In genomic region chr6:101362268-101362667, GRCm38 (mm10) we compare ENCODE assay signal across 26 mouse cellular contexts. TPM values are rescaled to one million over a fixed set of nuclear protein-coding genes. Genes with fewer than 3 reads are reported as not detected.
DNase-seq lines count a peak whose midpoint lies in the region; ATAC-seq and TF ChIP-seq lines count a peak whose summit lies in the region.
"Had no signal": no experiment of that assay in that cellular context is flagged by ENCODE, and none has a peak within 500 bp of the region (broad histone marks: within the 10 kb centered on the region; RNA-seq: fewer than 3 reads in every experiment).

No protein-coding gene starts in this region.

- no peak for TF ChIP-seq POLR2A in limb, embryonic 14.5 days (IDR thresholded peaks at IDR 0.05; ENCODE audit: borderline replicate concordance, extremely low read depth, insufficient read depth, insufficient read length)
- TF ChIP-seq POLR2A in embryonic fibroblast, embryonic 13.5 days (IDR thresholded peaks at IDR 0.05; ENCODE audit: low read depth, low read length) = no peak; the same call in 1 of the 2 replicates

- no peaks in the 10 kb centered on the region for H3K27me3 ChIP-seq in heart, embryonic 11.5 days (ENCODE audit: control insufficient read depth, insufficient read depth, low read length)
- no peaks in the 10 kb centered on the region for H3K27me3 ChIP-seq in limb, embryonic 14.5 days (ENCODE audit: control insufficient read depth, insufficient read depth, low read length)
- no peaks in the 10 kb centered on the region for H3K27me3 ChIP-seq in limb, embryonic 10.5 days (ENCODE audit: low read depth, poor library complexity, severe bottlenecking)
- H3K27me3 ChIP-seq: CH12.LX; embryonic facial prominence, embryonic 13.5 days; forebrain, embryonic 15.5 days; hindbrain, embryonic 15.5 days; neural tube, embryonic 15.5 days; stomach, embryonic 15.5 days had no signal

- ATAC-seq in heart, embryonic 11.5 days (replicated peaks; ENCODE audit: insufficient number of reproducible peaks, low FRiP score, low TSS enrichment) = no peak
- ATAC-seq in limb, embryonic 14.5 days (ENCODE audit: low FRiP score, low read depth) = 0 out of 2 replicates have a peak, but pooled peaks have one; percentile 9
- ATAC-seq: activated CD4-positive, CD25-positive, alpha-beta regulatory T cell, adult 4 months; forebrain, embryonic 15.5 days had no signal

- 48% methylated on average over 4 of the region's 4 CpGs for WGBS in heart, embryonic 11.5 days (ENCODE audit: insufficient replicate concordance)
- 62% methylated on average over 4 of the region's 4 CpGs for WGBS in limb, embryonic 14.5 days
- WGBS in limb, embryonic 10.5 days = 53% methylated on average over 4 of the region's 4 CpGs

- no peaks in the 10 kb centered on the region for H3K9me3 ChIP-seq in heart, embryonic 11.5 days (replicated peaks; ENCODE audit: control insufficient read depth, low read length)
- no peaks in the 10 kb centered on the region for H3K9me3 ChIP-seq in limb, embryonic 14.5 days (ENCODE audit: control insufficient read depth, low read length)
- H3K9me3 ChIP-seq in limb, embryonic 10.5 days (replicated peaks) = no peaks in the 10 kb centered on the region
- H3K9me3 ChIP-seq: embryonic facial prominence, embryonic 13.5 days; forebrain, embryonic 15.5 days; hindbrain, embryonic 15.5 days; neural tube, embryonic 15.5 days; stomach, embryonic 15.5 days had no signal

- intact Hi-C loops in heart, postnatal 36 days (cut with DNase I) = no loop called here

- H3K4me3 ChIP-seq in heart, embryonic 11.5 days (ENCODE audit: low read depth, low read length) = no peak overlapping the region
- H3K4me3 ChIP-seq in limb, embryonic 14.5 days (replicated peaks; ENCODE audit: low read length) = no peak overlapping the region
- no peak overlapping the region for H3K4me3 ChIP-seq in limb, embryonic 10.5 days
- H3K4me3 ChIP-seq in embryonic fibroblast, embryonic 13.5 days (ENCODE audit: insufficient read depth, low read length) = no peak overlapping the region
- H3K4me3 ChIP-seq: embryonic facial prominence, embryonic 13.5 days; forebrain, embryonic 15.5 days; hindbrain, embryonic 15.5 days; neural tube, embryonic 15.5 days; stomach, embryonic 15.5 days had no signal

- DNase-seq in heart, postnatal 36 days = no peak
- DNase-seq in limb, embryonic 14.5 days (ENCODE audit: low spot score) = no peak
- no peak for DNase-seq in limb, embryonic 10.5 days (ENCODE audit: low spot score)
- DNase-seq in 3T3-L1 (ENCODE audit: low read depth, low spot score) = peak; percentile 79
- DNase-seq in cerebellum, postnatal 36 days = no peak
- DNase-seq: adrenal gland, adult 8-10 months; B cell, adult 2 months; cerebellum, adult 18-20 months; cerebellum, postnatal 25 days; embryo, embryonic 11 days; kidney, adult 2 months; layer of hippocampus, adult 9-11 months; right cerebral cortex, adult 18-20 months; thymus, postnatal 25 days had no signal

- peaks cover 58% of the 10 kb centered on the region for H3K4me1 ChIP-seq in heart, embryonic 11.5 days (ENCODE audit: control insufficient read depth, insufficient read depth, low read length)
- peaks cover 26% of the 10 kb centered on the region for H3K4me1 ChIP-seq in limb, embryonic 14.5 days (ENCODE audit: control insufficient read depth, insufficient read depth, low read length)
- peaks cover 43% of the 10 kb centered on the region for H3K4me1 ChIP-seq in limb, embryonic 10.5 days
- peaks cover 25% of the 10 kb centered on the region for H3K4me1 ChIP-seq in embryonic fibroblast, embryonic 13.5 days (ENCODE audit: control insufficient read depth, insufficient read depth, low read length)

- H3K27ac ChIP-seq in heart, embryonic 11.5 days (ENCODE audit: low read depth, low read length) = peak overlapping the region; percentile 57; the same call in 1 of the 2 replicates
- H3K27ac ChIP-seq in limb, embryonic 14.5 days (replicated peaks; ENCODE audit: low read depth, low read length) = no peak overlapping the region
- H3K27ac ChIP-seq in limb, embryonic 10.5 days = no peak overlapping the region
- H3K27ac ChIP-seq in embryonic fibroblast, embryonic 13.5 days (ENCODE audit: insufficient read depth, low read length) = peak overlapping the region; percentile 94
- H3K27ac ChIP-seq: forebrain, embryonic 15.5 days; hindbrain, embryonic 15.5 days; kidney, postnatal 0 days; neural tube, embryonic 15.5 days had no signal

- TF ChIP-seq CTCF in embryonic fibroblast, embryonic 13.5 days (IDR thresholded peaks at IDR 0.05; ENCODE audit: borderline replicate concordance, insufficient read depth, low read length) = no peak

- no peaks in the 10 kb centered on the region for H3K36me3 ChIP-seq in heart, embryonic 11.5 days (ENCODE audit: control insufficient read depth, insufficient read depth, low read length)
- H3K36me3 ChIP-seq in limb, embryonic 14.5 days (ENCODE audit: control insufficient read depth, insufficient read depth, low read length) = peaks cover 10% of the 10 kb centered on the region; the same call in 1 of the 2 replicates
- peaks cover 18% of the 10 kb centered on the region for H3K36me3 ChIP-seq in limb, embryonic 10.5 days
- H3K36me3 ChIP-seq: forebrain, embryonic 15.5 days; G1E; hindbrain, embryonic 15.5 days; neural tube, embryonic 15.5 days had no signal

- H3K9ac ChIP-seq in heart, embryonic 11.5 days (ENCODE audit: low read depth, low read length) = no peak overlapping the region
- H3K9ac ChIP-seq in limb, embryonic 14.5 days (ENCODE audit: low read depth, low read length, severe bottlenecking) = no peak overlapping the region
- H3K9ac ChIP-seq: embryonic facial prominence, embryonic 13.5 days; forebrain, embryonic 15.5 days; hindbrain, embryonic 15.5 days; neural tube, embryonic 15.5 days; stomach, embryonic 15.5 days had no signal

- no peak overlapping the region for H3K4me2 ChIP-seq in heart, embryonic 11.5 days
- H3K4me2 ChIP-seq in limb, embryonic 14.5 days (replicated peaks; ENCODE audit: low read depth, low read length, severe bottlenecking) = no peak overlapping the region
- H3K4me2 ChIP-seq: embryonic facial prominence, embryonic 13.5 days; forebrain, embryonic 15.5 days; hindbrain, embryonic 15.5 days; midbrain, embryonic 11.5 days; neural tube, embryonic 15.5 days; stomach, embryonic 15.5 days had no signal

RNA-seq across cellular contexts. Expression of gene Pdzrn3, which starts 15.4 kb away (rescaled TPM):
- polyA plus RNA-seq in heart, embryonic 11.5 days (2014; fragmentation: Nextera tagmentation; extraction: Ambion mirVana) = 9.5 and 10.5 TPM in 2 replicates
- total RNA-seq in heart, postnatal 36 days (2021) = 10 to 100 TPM; 28.6 to 40.4 TPM
- 37.9 and 40.0 TPM in 2 replicates for polyA plus RNA-seq in limb, embryonic 14.5 days (2012; rRNA removed)
- polyA plus RNA-seq in limb, embryonic 14.5 days (2014; fragmentation: Nextera tagmentation; extraction: Ambion mirVana) = 16.1 and 16.5 TPM in 2 replicates
- 6.2 and 9.2 TPM in 2 replicates for polyA plus RNA-seq in limb, embryonic 10.5 days (2016; fragmentation: Nextera tagmentation; extraction: Ambion mirVana)
- 65.4 and 67.9 TPM in 2 replicates for polyA plus RNA-seq in embryonic fibroblast, embryonic 13.5 days (2011; ENCODE audit: insufficient read length, low read depth, missing spikeins)
- total RNA-seq: CH12.LX had no signal
- polyA plus RNA-seq: activated CD4-positive, CD25-positive, alpha-beta regulatory T cell, adult 4 months; G1E had no signal

Comparison
In these comparisons a context has a peak if more than half of its experiments do, and no peak if none do; other contexts are left out.
1. H3K27ac ChIP-seq: peak in heart, embryonic 11.5 days (single experiment) and embryonic fibroblast, embryonic 13.5 days (single experiment); none in limb, embryonic 14.5 days (single experiment) and limb, embryonic 10.5 days (single experiment).